Mouse (Mus musculus) cerebellum, adult 9-11 months (tissue): ENCODE measurements at regions not wholly inside any gene's neighbourhood (a gene's known extent, or its start where the extent isn't known, plus 50 kb on each side); places are given as distances from the start of the nearest gene placed in this dataset.

Experiments
- DNase-seq: peaks from one replicate; pipeline ENCODE4 v3.0.0; 2022

- no peak for DNase-seq
Measured at GRCm38 (mm10) chr12:59304522-59304921, 85.0 kb upstream of the Fbxo33 start.
